Mouse (Mus musculus): ENCODE measurements around the gene Itpkc. TPM values are rescaled to one million over a fixed set of nuclear protein-coding genes. Genes with fewer than 3 reads are reported as not detected.

Itpkc gene
- polyA plus RNA-seq, 1 experiment, result 11.2 TPM

- TF ChIP-seq POLR2A (IDR thresholded peaks at IDR 0.05; ENCODE audit: borderline replicate concordance, extremely low read depth, low read depth, low read length) (no peak), CTCF (IDR thresholded peaks at IDR 0.05; ENCODE audit: insufficient read depth, low read length) (no peak)
- 36% methylated on average over 5 of the region's 5 CpGs for WGBS
- DNase-seq, result no peak
- peak overlapping the region; percentile 28 for H3K4me3 ChIP-seq (replicated peaks; ENCODE audit: extremely low read depth, low read depth, low read length)
- H3K4me1 ChIP-seq (ENCODE audit: control insufficient read depth, insufficient read depth, low read length), result no peaks in the 10 kb centered on the region
Measured at GRCm38 (mm10) chr7:27259771-27260170, 31.3 kb upstream of the Itpkc start.

GRCm38 (mm10) chr7:27259271-27259721, 30.8 kb upstream of the Itpkc start:
- DNase-seq, result no peak
- WGBS, result 14% methylated on average over 9 of the region's 9 CpGs
- Histone ChIP-seq H3K4me3 (replicated peaks; ENCODE audit: extremely low read depth, low read depth, low read length) (peak overlapping the region; percentile 51), H3K4me1 (ENCODE audit: control insufficient read depth, insufficient read depth, low read length) (no peaks in the 10 kb centered on the region)
- no peak for TF ChIP-seq POLR2A (IDR thresholded peaks at IDR 0.05; ENCODE audit: borderline replicate concordance, extremely low read depth, low read depth, low read length)
- no peak for TF ChIP-seq CTCF (IDR thresholded peaks at IDR 0.05; ENCODE audit: insufficient read depth, low read length)

- no peaks in the 10 kb centered on the region for H3K4me1 ChIP-seq (ENCODE audit: control insufficient read depth, insufficient read depth, low read length)
- peak within 1 kb of the TSS; percentile 79 for H3K4me3 ChIP-seq (replicated peaks; ENCODE audit: extremely low read depth, low read depth, low read length)
- DNase-seq, result peak; percentile 91
- peak; percentile 28; the same call in 1 of the 2 replicates for TF ChIP-seq POLR2A (IDR thresholded peaks at IDR 0.05; ENCODE audit: borderline replicate concordance, extremely low read depth, low read depth, low read length)
- TF ChIP-seq CTCF (IDR thresholded peaks at IDR 0.05; ENCODE audit: insufficient read depth, low read length), result no peak
- under 1% methylated on average over 47 of the region's 47 CpGs for WGBS
Measured at GRCm38 (mm10) chr7:27258205-27258899, 29.9 kb upstream of the Itpkc start, which contains the start of gene Numbl. Gene Numbl (plus strand): TSS chr7:27258433.

- no peak for DNase-seq
- Histone ChIP-seq H3K4me1 (ENCODE audit: control insufficient read depth, insufficient read depth, low read length) (no peaks in the 10 kb centered on the region), H3K4me3 (replicated peaks; ENCODE audit: extremely low read depth, low read depth, low read length) (peak overlapping the region; percentile 79)
- TF ChIP-seq POLR2A (IDR thresholded peaks at IDR 0.05; ENCODE audit: borderline replicate concordance, extremely low read depth, low read depth, low read length) (no peak), CTCF (IDR thresholded peaks at IDR 0.05; ENCODE audit: insufficient read depth, low read length) (no peak)
- 14% methylated on average over 5 of the region's 6 CpGs for WGBS
Measured at GRCm38 (mm10) chr7:27257852-27258204, 29.4 kb upstream of the Itpkc start.

GRCm38 (mm10) chr7:27257046-27257851, 28.8 kb upstream of the Itpkc start:
- peak; percentile 47 for DNase-seq
- TF ChIP-seq POLR2A (IDR thresholded peaks at IDR 0.05; ENCODE audit: borderline replicate concordance, extremely low read depth, low read depth, low read length) (no peak), CTCF (IDR thresholded peaks at IDR 0.05; ENCODE audit: insufficient read depth, low read length) (no peak)
- WGBS, result 44% methylated on average over 27 of the region's 27 CpGs
- H3K4me3 ChIP-seq (replicated peaks; ENCODE audit: extremely low read depth, low read depth, low read length), result no peak overlapping the region
- H3K4me1 ChIP-seq (ENCODE audit: control insufficient read depth, insufficient read depth, low read length), result no peaks in the 10 kb centered on the region

- no peak for DNase-seq
- Histone ChIP-seq H3K4me3 (replicated peaks; ENCODE audit: extremely low read depth, low read depth, low read length) (no peak overlapping the region), H3K4me1 (ENCODE audit: control insufficient read depth, insufficient read depth, low read length) (no peaks in the 10 kb centered on the region)
- TF ChIP-seq CTCF (IDR thresholded peaks at IDR 0.05; ENCODE audit: insufficient read depth, low read length) (peak; percentile 62), POLR2A (IDR thresholded peaks at IDR 0.05; ENCODE audit: borderline replicate concordance, extremely low read depth, low read depth, low read length) (no peak)
- 65% methylated on average over 3 of the region's 3 CpGs for WGBS
Measured at GRCm38 (mm10) chr7:27255721-27256120, 27.3 kb upstream of the Itpkc start.

GRCm38 (mm10) chr7:27251946-27252345, 23.5 kb upstream of the Itpkc start:
- Histone ChIP-seq H3K4me3 (replicated peaks; ENCODE audit: extremely low read depth, low read depth, low read length) (peak overlapping the region; percentile 27), H3K4me1 (ENCODE audit: control insufficient read depth, insufficient read depth, low read length) (no peaks in the 10 kb centered on the region)
- TF ChIP-seq CTCF (IDR thresholded peaks at IDR 0.05; ENCODE audit: insufficient read depth, low read length) (no peak), POLR2A (IDR thresholded peaks at IDR 0.05; ENCODE audit: borderline replicate concordance, extremely low read depth, low read depth, low read length) (no peak)
- peak; percentile 40 for DNase-seq
- WGBS, result 61% methylated on average over 6 of the region's 6 CpGs

GRCm38 (mm10) chr7:27249928-27250327, 21.5 kb upstream of the Itpkc start:
- 71% methylated on average over 5 of the region's 5 CpGs for WGBS
- Histone ChIP-seq H3K4me3 (replicated peaks; ENCODE audit: extremely low read depth, low read depth, low read length) (no peak overlapping the region), H3K4me1 (ENCODE audit: control insufficient read depth, insufficient read depth, low read length) (no peaks in the 10 kb centered on the region)
- DNase-seq, result no peak
- no peak for TF ChIP-seq CTCF (IDR thresholded peaks at IDR 0.05; ENCODE audit: insufficient read depth, low read length)
- no peak for TF ChIP-seq POLR2A (IDR thresholded peaks at IDR 0.05; ENCODE audit: borderline replicate concordance, extremely low read depth, low read depth, low read length)

- Histone ChIP-seq H3K4me3 (replicated peaks; ENCODE audit: extremely low read depth, low read depth, low read length) (no peak overlapping the region), H3K4me1 (ENCODE audit: control insufficient read depth, insufficient read depth, low read length) (no peaks in the 10 kb centered on the region)
- DNase-seq, result no peak
- 97% methylated on average over 2 of the region's 2 CpGs for WGBS
- TF ChIP-seq CTCF (IDR thresholded peaks at IDR 0.05; ENCODE audit: insufficient read depth, low read length) (no peak), POLR2A (IDR thresholded peaks at IDR 0.05; ENCODE audit: borderline replicate concordance, extremely low read depth, low read depth, low read length) (no peak)
Measured at GRCm38 (mm10) chr7:27249146-27249545, 20.7 kb upstream of the Itpkc start.

Measured in lung, adult 2 months (tissue).